Mouse (Mus musculus) left cerebral cortex, postnatal 4 days (tissue): ENCODE measurements around the gene Agbl2. TPM values are rescaled to one million over a fixed set of nuclear protein-coding genes. Genes with fewer than 3 reads are reported as not detected.
"Not testable (repeated sequence)": the region's sequence is repeated elsewhere in the genome, so short reads cannot be mapped to it uniquely, and the experiment has no call there.

Experiments used
- DNase-seq: peaks from one replicate; pipeline ENCODE4 v3.0.0-alpha.2; 2022
- intact Hi-C: fragments of 180-260 bp; cut with DNase I; formaldehyde crosslinking; loops from one replicate; pipeline ENCODE4 v1.15.1; 2025
- total RNA-seq, 2 experiments: library from RNA; stranded (reverse); gene quantifications; 2 replicates each; pipeline ENCODE4 v1.2.3; 2021

The Agbl2 gene
- total RNA-seq, 2 experiments from 2014 or later: 0.36 to 0.66 TPM

- DNase-seq: no peak
- intact Hi-C loops: no loop called here
Observed at GRCm38 (mm10) chr2:90810751-90811150, 28.2 kb downstream of the Agbl2 start.

GRCm38 (mm10) chr2:90815266-90815665 is 32.7 kb downstream of the Agbl2 start:
- no peak for DNase-seq
- intact Hi-C loops: no loop called here

- intact Hi-C loops: no loop called here
Observed at GRCm38 (mm10) chr2:90816144-90816543, 33.6 kb downstream of the Agbl2 start.

DNA sequence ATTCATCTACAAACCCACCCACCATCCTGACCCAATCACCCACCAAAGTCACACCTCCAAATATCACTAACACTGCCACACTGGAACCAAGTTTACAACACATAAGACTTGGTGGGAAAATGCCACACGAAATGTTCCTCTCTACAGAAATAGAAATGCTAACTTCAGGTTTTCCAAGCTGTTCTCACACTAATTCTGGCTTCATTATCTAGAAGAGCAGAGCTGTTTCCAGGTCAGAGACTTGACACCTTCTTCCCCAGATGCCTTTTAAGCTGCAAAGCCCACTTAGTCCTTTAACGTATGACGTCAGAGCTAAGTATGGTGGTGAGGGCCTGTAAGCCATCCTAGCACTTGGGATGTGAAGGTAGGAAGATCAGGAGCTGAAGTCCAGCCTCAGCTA is 36.2 kb downstream of the Agbl2 start:
- DNase-seq: no peak
- intact Hi-C loops: no loop called here

More at GRCm38 (mm10) chr2:90816144-90816543, 33.6 kb downstream of the Agbl2 start:
- no peak for DNase-seq

GRCm38 (mm10) chr2:90820894-90821293 is 38.4 kb downstream of the Agbl2 start:
- intact Hi-C loops: no loop called here
- DNase-seq: no peak

GRCm38 (mm10) chr2:90822978-90823377 is 40.5 kb downstream of the Agbl2 start:
- intact Hi-C loops: no loop called here
- no peak for DNase-seq

DNA sequence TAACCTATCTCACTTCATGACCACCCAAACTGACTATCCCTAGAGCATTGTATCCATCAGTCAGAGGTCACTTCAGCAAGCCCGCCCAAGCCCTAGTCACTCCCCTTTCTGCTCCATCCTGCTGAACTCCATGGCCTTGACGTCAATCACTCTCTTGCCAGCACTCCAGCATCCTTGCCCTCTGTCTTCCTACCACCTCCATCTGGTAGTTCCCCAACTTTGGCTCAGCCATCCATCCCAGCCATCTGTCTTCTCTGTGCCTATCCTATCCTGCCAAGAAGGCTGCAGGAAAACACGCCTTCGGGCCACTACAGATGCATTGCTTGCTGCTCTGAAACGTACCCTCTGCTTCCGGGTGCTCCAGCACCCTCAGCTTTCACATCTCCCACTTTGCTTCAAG is 41.3 kb downstream of the Agbl2 start:
- DNase-seq: peak; percentile 83
- intact Hi-C loops: no loop called here

DNA sequence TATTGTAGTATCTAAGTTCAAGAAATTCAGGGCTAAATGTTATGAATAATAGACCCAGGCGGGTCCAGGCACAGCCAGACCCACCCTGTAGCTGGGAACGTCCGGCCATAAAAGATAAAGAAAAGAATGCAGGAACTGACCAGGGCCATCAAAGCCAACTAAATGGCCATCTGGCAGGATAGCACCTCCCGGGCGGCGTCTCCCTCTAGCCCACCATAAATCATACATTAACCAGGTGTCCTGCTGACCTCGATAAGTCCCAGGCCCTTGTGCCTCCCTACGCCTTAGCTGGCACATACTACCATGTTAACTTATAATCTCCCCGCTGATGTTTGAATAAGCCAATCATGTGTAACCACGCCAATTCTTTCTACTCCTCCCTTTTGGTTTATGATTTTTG is 42.0 kb downstream of the Agbl2 start:
- DNase-seq, intact Hi-C loops: not testable (repeated sequence)

- DNase-seq: no peak
- intact Hi-C loops: no loop called here
Observed at GRCm38 (mm10) chr2:90825515-90826172, 43.1 kb downstream of the Agbl2 start.

GRCm38 (mm10) chr2:90828739-90829138 is 46.2 kb downstream of the Agbl2 start:
- peak; percentile 29 for DNase-seq
- intact Hi-C loops: no loop called here

GRCm38 (mm10) chr2:90833502-90833901 is 51.0 kb downstream of the Agbl2 start:
- intact Hi-C loops: no loop called here

GRCm38 (mm10) chr2:90838621-90839020 is 56.1 kb downstream of the Agbl2 start:
- intact Hi-C loops: no loop called here
- no peak for DNase-seq

More at GRCm38 (mm10) chr2:90833502-90833901, 51.0 kb downstream of the Agbl2 start:
- DNase-seq: no peak

DNA sequence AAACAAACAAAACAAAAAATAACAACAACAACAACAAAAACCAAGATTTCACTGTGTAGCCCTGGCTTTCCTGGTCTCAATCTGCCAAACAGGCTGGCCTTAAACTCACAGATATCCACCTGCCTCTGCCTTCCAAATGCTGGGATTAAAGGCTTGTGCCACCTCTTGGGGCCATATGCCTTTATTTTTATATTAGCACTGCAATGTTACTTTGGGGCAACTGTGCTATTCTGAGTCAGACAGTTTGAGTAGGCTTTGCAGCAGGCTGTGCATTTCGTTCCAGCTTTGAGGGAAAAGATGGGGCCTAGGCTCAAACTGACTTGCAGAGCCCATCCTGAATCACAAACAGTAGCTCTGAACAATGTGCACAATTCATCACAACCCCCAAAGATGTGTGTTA is 61.1 kb downstream of the Agbl2 start:
- intact Hi-C loops: no loop called here
- DNase-seq: no peak

GRCm38 (mm10) chr2:90844262-90844661 is 61.7 kb downstream of the Agbl2 start:
- intact Hi-C loops: no loop called here
- no peak for DNase-seq

GRCm38 (mm10) chr2:90845234-90845633 is 62.7 kb downstream of the Agbl2 start:
- intact Hi-C loops: no loop called here
- DNase-seq: no peak

DNA sequence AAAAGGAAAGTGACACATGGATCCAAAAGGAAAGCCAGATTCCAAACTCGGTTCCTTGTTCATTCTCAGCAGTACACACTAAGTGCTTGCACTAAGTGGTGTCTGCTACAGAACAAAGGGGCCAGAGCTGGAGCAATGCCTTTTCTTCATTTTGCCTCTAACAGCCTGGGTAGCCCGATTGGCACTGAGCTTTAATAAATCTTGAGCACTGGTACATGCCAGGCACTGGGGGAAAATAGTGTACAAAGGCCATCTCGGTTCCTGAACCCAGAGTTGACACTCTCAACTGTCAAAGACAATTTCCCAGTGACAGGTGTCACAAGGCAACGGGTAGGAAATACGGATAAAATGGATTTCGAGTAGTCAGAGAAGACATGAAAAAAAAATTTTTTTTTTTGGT is 63.6 kb downstream of the Agbl2 start:
- DNase-seq: no peak
- intact Hi-C loops: no loop called here

DNA sequence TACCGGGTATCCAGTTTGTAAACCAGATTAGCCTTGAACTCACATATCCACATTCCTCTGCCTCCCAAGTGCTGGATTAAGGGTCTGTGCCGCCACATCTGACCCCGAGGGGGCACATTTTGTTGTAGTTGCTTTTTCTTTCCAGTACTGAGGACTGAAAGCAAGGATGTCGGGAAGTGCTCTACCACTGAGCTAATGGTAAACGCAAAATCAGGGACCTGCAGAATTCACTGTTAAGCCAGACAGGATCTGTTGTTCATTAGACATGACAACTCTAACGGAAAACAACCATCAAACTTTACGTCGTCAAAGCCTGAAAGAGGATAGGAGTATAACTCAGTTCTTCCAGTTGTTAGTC is 64.0 kb downstream of the Agbl2 start:
- peak; percentile 15 for DNase-seq
- intact Hi-C loops: no loop called here

GRCm38 (mm10) chr2:90846955-90847680 is 64.6 kb downstream of the Agbl2 start, which contains the start of gene Mtch2:
Gene Mtch2 (plus strand): TSS chr2:90847155.
- intact Hi-C loops: no loop called here
- peak; percentile 99 for DNase-seq

GRCm38 (mm10) chr2:90847681-90848050 is 65.1 kb downstream of the Agbl2 start:
- no peak for DNase-seq
- intact Hi-C loops: no loop called here

- intact Hi-C loops: no loop called here
- no peak for DNase-seq
Observed at GRCm38 (mm10) chr2:90848331-90848730, 65.8 kb downstream of the Agbl2 start.

DNA sequence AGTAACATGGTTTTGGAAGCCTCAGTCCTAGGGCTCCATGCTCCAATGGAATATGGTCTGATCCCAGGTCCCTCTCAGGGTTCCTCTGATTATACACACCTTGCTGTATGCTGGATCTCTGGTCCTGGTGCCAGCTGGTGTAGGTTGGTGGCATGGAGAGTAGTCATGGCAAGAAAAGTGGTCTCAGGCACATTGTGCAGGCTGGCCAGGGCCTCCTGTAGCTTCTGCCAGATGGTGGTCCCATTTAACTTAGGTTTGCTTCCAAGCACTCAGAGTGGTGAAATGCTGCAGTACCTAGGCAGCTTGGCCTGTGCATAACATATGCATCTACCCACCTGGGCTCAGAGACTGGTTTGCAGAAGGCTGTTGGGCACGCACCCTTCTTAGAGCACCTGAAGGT is 67.9 kb downstream of the Agbl2 start:
- DNase-seq: no peak
- intact Hi-C loops: no loop called here

- intact Hi-C loops: loop anchor here (10.0 kb wide), 1 partner anchor 153 kb away; no protein-coding TSS in a partner anchor
Observed at GRCm38 (mm10) chr2:90861486-90861885, 79.0 kb downstream of the Agbl2 start.

More at GRCm38 (mm10) chr2:90861486-90861885, 79.0 kb downstream of the Agbl2 start:
- no peak for DNase-seq
